Mouse (Mus musculus) erythroblast, embryonic 14.5 days (primary cell): ENCODE results near the gene Dhrs3.

Source experiments
- GATA1 ChIP-seq: IDR thresholded peaks from 2 replicates; pipeline ENCODE4 v1.6.1; 2012; ENCODE audit warnings: low read length, inconsistent platforms, mixed read lengths
- TAL1 ChIP-seq: IDR thresholded peaks from 3 replicates; pipeline ENCODE4 v1.6.1; 2012; ENCODE audit warnings: low read length, inconsistent platforms, mixed read lengths

- no peak for TF ChIP-seq GATA1
- TF ChIP-seq TAL1 = no peak
Observed at GRCm38 (mm10) chr4:144881376-144881775, 11.3 kb upstream of the Dhrs3 start.
